Mouse (Mus musculus): ENCODE data around the gene Rpl36-ps4.
"Not testable (repeated sequence)": the region's sequence is repeated elsewhere in the genome, so short reads cannot be mapped to it uniquely, and the experiment has no call there.

The Rpl36-ps4 gene

GRCm38 (mm10) chr17:87936156-87936555 lies 15.4 kb downstream of the Rpl36-ps4 start:
- no peak for DNase-seq (ENCODE audit: low read depth, low spot score)

- peak; percentile 88 for DNase-seq (ENCODE audit: low read depth, low spot score)
These were observed 28.3 kb downstream of the Rpl36-ps4 start for GRCm38 (mm10) chr17:87948965-87949584.

- not testable (repeated sequence) for DNase-seq (ENCODE audit: low read depth, low spot score)
These were observed 33.9 kb downstream of the Rpl36-ps4 start for GRCm38 (mm10) chr17:87954618-87955124.

GRCm38 (mm10) chr17:87957096-87957840 lies 36.5 kb downstream of the Rpl36-ps4 start:
- DNase-seq (ENCODE audit: low read depth, low spot score), result no peak

GRCm38 (mm10) chr17:87958283-87958682 lies 37.5 kb downstream of the Rpl36-ps4 start:
- peak; percentile 56 for DNase-seq (ENCODE audit: low read depth, low spot score)

GRCm38 (mm10) chr17:87959406-87959805 lies 38.6 kb downstream of the Rpl36-ps4 start:
- DNase-seq (ENCODE audit: low read depth, low spot score), result not testable (repeated sequence)

- DNase-seq (ENCODE audit: low read depth, low spot score), result not testable (repeated sequence)
These were observed 39.2 kb downstream of the Rpl36-ps4 start for GRCm38 (mm10) chr17:87959931-87960330.

GRCm38 (mm10) chr17:87963081-87964075 lies 42.6 kb downstream of the Rpl36-ps4 start:
- no peak for DNase-seq (ENCODE audit: low read depth, low spot score)

GRCm38 (mm10) chr17:87968483-87968926 lies 47.7 kb downstream of the Rpl36-ps4 start:
- DNase-seq (ENCODE audit: low read depth, low spot score), result not testable (repeated sequence)
